Mouse (Mus musculus): ENCODE measurements around the gene Gna12. TPM values are rescaled to one million over a fixed set of nuclear protein-coding genes. Genes with fewer than 3 reads are reported as not detected.

Gna12 gene
- total and polyA plus RNA-seq, 2 experiments = 43.1 to 85.1 TPM

DNA sequence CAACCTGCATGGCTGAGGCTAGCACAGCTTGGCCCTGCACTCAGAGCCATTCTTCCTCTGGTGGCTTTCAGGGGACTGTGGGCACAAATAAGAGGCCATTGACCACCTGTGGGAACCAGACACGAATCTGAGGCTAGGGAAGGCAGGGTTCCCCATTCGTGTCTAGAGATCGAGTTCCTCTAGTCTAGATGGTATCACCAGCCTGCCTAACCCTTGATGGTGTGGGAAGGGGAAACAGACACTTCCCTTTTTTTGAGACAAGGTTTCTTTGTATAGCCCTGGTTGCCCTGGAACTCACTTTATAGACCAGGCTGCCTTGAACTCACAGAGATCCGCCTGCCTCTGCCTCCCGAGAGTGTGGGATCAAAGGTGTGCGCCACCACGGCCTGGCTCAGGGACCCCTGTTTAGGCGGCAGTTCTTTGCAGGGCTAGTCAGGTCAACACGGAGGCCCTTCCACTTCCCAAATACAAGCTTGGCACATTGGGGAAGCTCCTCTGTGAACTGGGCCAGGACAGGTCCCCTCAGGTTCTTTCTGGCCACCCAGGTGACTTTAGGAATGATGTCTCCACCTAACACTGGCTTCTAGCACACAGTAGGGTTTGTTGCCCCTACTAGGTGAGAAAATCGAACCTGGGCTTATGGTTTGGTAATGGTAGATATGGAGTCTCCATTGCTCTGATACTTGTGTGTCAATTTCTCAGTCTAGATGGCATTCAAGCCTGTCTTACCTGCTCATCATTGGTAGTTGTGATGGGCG lies 99.0 kb downstream of the Gna12 start:
- Histone ChIP-seq H3K36me3 (ENCODE audit: control insufficient read depth, insufficient read depth, low read length) (no peaks in the 10 kb centered on the region), H3K27me3 (ENCODE audit: control insufficient read depth, insufficient read depth, low read length) (peaks cover 7% of the 10 kb centered on the region; the same call in 1 of the 2 replicates), H3K79me2 (ENCODE audit: control insufficient read depth, insufficient read depth, low read length) (no peaks in the 10 kb centered on the region), H3K4me1 (ENCODE audit: control insufficient read depth, insufficient read depth, low read length) (no peaks in the 10 kb centered on the region), H3K4me3 (ENCODE audit: insufficient read depth, low read depth, low read length) (no peak overlapping the region), H3K27ac (replicated peaks; ENCODE audit: insufficient read depth, low read depth, low read length) (no peak overlapping the region), H3K9ac (ENCODE audit: low read depth, low read length) (no peak overlapping the region)
- WGBS = 81% methylated on average over 11 of the region's 11 CpGs
- peak; percentile 25 for DNase-seq (ENCODE audit: extremely low read depth, low read depth, low spot score)
- no peak for TF ChIP-seq POLR2A (IDR thresholded peaks at IDR 0.05; ENCODE audit: extremely low read depth, insufficient read depth, low read length)
- TF ChIP-seq CTCF (IDR thresholded peaks at IDR 0.05; ENCODE audit: low read depth, low read length) = no peak

- Histone ChIP-seq H3K36me3 (ENCODE audit: control insufficient read depth, insufficient read depth, low read length) (no peaks in the 10 kb centered on the region), H3K27ac (replicated peaks; ENCODE audit: insufficient read depth, low read depth, low read length) (no peak overlapping the region), H3K4me3 (ENCODE audit: insufficient read depth, low read depth, low read length) (no peak overlapping the region), H3K79me2 (ENCODE audit: control insufficient read depth, insufficient read depth, low read length) (no peaks in the 10 kb centered on the region), H3K27me3 (ENCODE audit: control insufficient read depth, insufficient read depth, low read length) (no peaks in the 10 kb centered on the region), H3K4me1 (ENCODE audit: control insufficient read depth, insufficient read depth, low read length) (no peaks in the 10 kb centered on the region), H3K9ac (ENCODE audit: low read depth, low read length) (no peak overlapping the region)
- no peak for DNase-seq (ENCODE audit: extremely low read depth, low read depth, low spot score)
- WGBS = 81% methylated on average over 17 of the region's 17 CpGs
- TF ChIP-seq CTCF (IDR thresholded peaks at IDR 0.05; ENCODE audit: low read depth, low read length) (no peak), POLR2A (IDR thresholded peaks at IDR 0.05; ENCODE audit: extremely low read depth, insufficient read depth, low read length) (no peak)
Measured at GRCm38 (mm10) chr5:140726946-140727740, 103.1 kb downstream of the Gna12 start.

- WGBS = 90% methylated on average over 7 of the region's 7 CpGs
- no peak for DNase-seq (ENCODE audit: extremely low read depth, low read depth, low spot score)
- H3K27me3 ChIP-seq (ENCODE audit: control insufficient read depth, insufficient read depth, low read length) = no peaks in the 10 kb centered on the region
- TF ChIP-seq POLR2A (IDR thresholded peaks at IDR 0.05; ENCODE audit: extremely low read depth, insufficient read depth, low read length) (no peak), CTCF (IDR thresholded peaks at IDR 0.05; ENCODE audit: low read depth, low read length) (no peak)
- no peak overlapping the region for H3K4me3 ChIP-seq (ENCODE audit: insufficient read depth, low read depth, low read length)
- H3K9ac ChIP-seq (ENCODE audit: low read depth, low read length) = no peak overlapping the region
- no peaks in the 10 kb centered on the region for H3K4me1 ChIP-seq (ENCODE audit: control insufficient read depth, insufficient read depth, low read length)
- H3K27ac ChIP-seq (replicated peaks; ENCODE audit: insufficient read depth, low read depth, low read length) = no peak overlapping the region
- no peaks in the 10 kb centered on the region for H3K36me3 ChIP-seq (ENCODE audit: control insufficient read depth, insufficient read depth, low read length)
- no peaks in the 10 kb centered on the region for H3K79me2 ChIP-seq (ENCODE audit: control insufficient read depth, insufficient read depth, low read length)
Measured at GRCm38 (mm10) chr5:140726062-140726839, 104.0 kb downstream of the Gna12 start.

GRCm38 (mm10) chr5:140723822-140724221 lies 106.4 kb downstream of the Gna12 start, which contains the start of gene Amz1:
Gene Amz1, plus strand, starts transcription at chr5:140724127.
- no peak for DNase-seq (ENCODE audit: extremely low read depth, low read depth, low spot score)
- TF ChIP-seq POLR2A (IDR thresholded peaks at IDR 0.05; ENCODE audit: extremely low read depth, insufficient read depth, low read length) = no peak
- no peak for TF ChIP-seq CTCF (IDR thresholded peaks at IDR 0.05; ENCODE audit: low read depth, low read length)
- H3K27me3 ChIP-seq (ENCODE audit: control insufficient read depth, insufficient read depth, low read length) = no peaks in the 10 kb centered on the region
- H3K27ac ChIP-seq (replicated peaks; ENCODE audit: insufficient read depth, low read depth, low read length) = no peak within 1 kb of the TSS
- H3K36me3 ChIP-seq (ENCODE audit: control insufficient read depth, insufficient read depth, low read length) = peaks cover 3% of the 10 kb centered on the region; the same call in 1 of the 2 replicates
- 85% methylated on average over 13 of the region's 13 CpGs for WGBS
- no peak within 1 kb of the TSS for H3K9ac ChIP-seq (ENCODE audit: low read depth, low read length)
- H3K4me3 ChIP-seq (ENCODE audit: insufficient read depth, low read depth, low read length) = no peak within 1 kb of the TSS
- no peaks in the 10 kb centered on the region for H3K79me2 ChIP-seq (ENCODE audit: control insufficient read depth, insufficient read depth, low read length)
- no peaks in the 10 kb centered on the region for H3K4me1 ChIP-seq (ENCODE audit: control insufficient read depth, insufficient read depth, low read length)

GRCm38 (mm10) chr5:140722121-140722520 lies 108.1 kb downstream of the Gna12 start:
- DNase-seq (ENCODE audit: extremely low read depth, low read depth, low spot score) = no peak
- TF ChIP-seq POLR2A (IDR thresholded peaks at IDR 0.05; ENCODE audit: extremely low read depth, insufficient read depth, low read length) (no peak), CTCF (IDR thresholded peaks at IDR 0.05; ENCODE audit: low read depth, low read length) (no peak)
- H3K79me2 ChIP-seq (ENCODE audit: control insufficient read depth, insufficient read depth, low read length) = no peaks in the 10 kb centered on the region
- WGBS = 77% methylated on average over 3 of the region's 3 CpGs
- no peak overlapping the region for H3K27ac ChIP-seq (replicated peaks; ENCODE audit: insufficient read depth, low read depth, low read length)
- H3K27me3 ChIP-seq (ENCODE audit: control insufficient read depth, insufficient read depth, low read length) = no peaks in the 10 kb centered on the region
- no peak overlapping the region for H3K4me3 ChIP-seq (ENCODE audit: insufficient read depth, low read depth, low read length)
- H3K36me3 ChIP-seq (ENCODE audit: control insufficient read depth, insufficient read depth, low read length) = peaks cover 13% of the 10 kb centered on the region
- no peaks in the 10 kb centered on the region for H3K4me1 ChIP-seq (ENCODE audit: control insufficient read depth, insufficient read depth, low read length)
- H3K9ac ChIP-seq (ENCODE audit: low read depth, low read length) = no peak overlapping the region

Data from liver, adult 2 months (tissue).